In genomic region chr10:110707390-110708113, GRCm38 (mm10) we compare ENCODE assay signal across 10 mouse cellular contexts. TPM values are rescaled to one million over a fixed set of nuclear protein-coding genes. Genes with fewer than 3 reads are reported as not detected.
DNase-seq lines count a peak whose midpoint lies in the region; ATAC-seq and TF ChIP-seq lines count a peak whose summit lies in the region.
"Had no signal": no experiment of that assay in that cellular context is flagged by ENCODE, and none has a peak within 500 bp of the region (broad histone marks: within the 10 kb centered on the region; RNA-seq: fewer than 3 reads in every experiment).

No protein-coding gene starts in this region.

- TF ChIP-seq CTCF in left cerebral cortex, adult 2 months (IDR thresholded peaks at IDR 0.05) = peak; percentile 14

- intact Hi-C loops in left cerebral cortex, adult 2 months (cut with DNase I) = no loop called here
- intact Hi-C loops in left cerebral cortex, postnatal 36 days (cut with DNase I) = loop anchor here (10.0 kb wide), 1 partner anchor 253 kb away; the partner anchor contains the start of gene Nav3

- ATAC-seq in forebrain, embryonic 14.5 days = peak; percentile 48; the same call in 1 of the 2 replicates
- ATAC-seq in kidney, embryonic 16.5 days (ENCODE audit: low FRiP score, low TSS enrichment) = peak; percentile 92
- ATAC-seq in neural tube, embryonic 12.5 days (ENCODE audit: low FRiP score, low read depth) = peak; percentile 21; the same call in 1 of the 2 replicates
- no peak for ATAC-seq in activated CD4-positive, CD25-positive, alpha-beta regulatory T cell, adult 4 months
- ATAC-seq in inflammation-experienced regulatory T-cells, adult 6 months = no peak

- no peak overlapping the region for H3K4me3 ChIP-seq in left cerebral cortex, adult 2 months
- H3K4me3 ChIP-seq in forebrain, embryonic 14.5 days (ENCODE audit: low read depth, low read length) = no peak overlapping the region
- H3K4me3 ChIP-seq in kidney, embryonic 16.5 days (ENCODE audit: low read length) = no peak overlapping the region
- H3K4me3 ChIP-seq in neural tube, embryonic 12.5 days = no peak overlapping the region
- H3K4me3 ChIP-seq: heart, embryonic 10.5 days had no signal

- no peaks in the 10 kb centered on the region for H3K9me3 ChIP-seq in forebrain, embryonic 14.5 days (replicated peaks; ENCODE audit: control insufficient read depth, low read length)
- no peaks in the 10 kb centered on the region for H3K9me3 ChIP-seq in kidney, embryonic 16.5 days (ENCODE audit: low read length)
- no peaks in the 10 kb centered on the region for H3K9me3 ChIP-seq in neural tube, embryonic 12.5 days
- H3K9me3 ChIP-seq: heart, embryonic 10.5 days had no signal

- H3K27ac ChIP-seq in left cerebral cortex, adult 2 months = no peak overlapping the region
- no peak overlapping the region for H3K27ac ChIP-seq in forebrain, embryonic 14.5 days (ENCODE audit: low read depth, low read length)
- 0 out of 2 replicates have a peak overlapping the region, but pooled peaks have one; percentile 34 for H3K27ac ChIP-seq in kidney, embryonic 16.5 days (ENCODE audit: low read length)
- H3K27ac ChIP-seq in neural tube, embryonic 12.5 days = no peak overlapping the region
- H3K27ac ChIP-seq: heart, embryonic 10.5 days had no signal

- H3K4me1 ChIP-seq in forebrain, embryonic 14.5 days (ENCODE audit: control insufficient read depth, insufficient read depth, low read length) = no peaks in the 10 kb centered on the region
- 0 out of 2 replicates have a peak, but pooled peaks cover 6% of the 10 kb centered on the region for H3K4me1 ChIP-seq in kidney, embryonic 16.5 days (ENCODE audit: insufficient read depth, low read length)
- no peaks in the 10 kb centered on the region for H3K4me1 ChIP-seq in neural tube, embryonic 12.5 days
- H3K4me1 ChIP-seq: heart, embryonic 10.5 days had no signal

- H3K4me2 ChIP-seq in forebrain, embryonic 14.5 days (ENCODE audit: low read length) = no peak overlapping the region
- no peak overlapping the region for H3K4me2 ChIP-seq in kidney, embryonic 16.5 days (replicated peaks; ENCODE audit: low read depth, low read length)
- no peak overlapping the region for H3K4me2 ChIP-seq in neural tube, embryonic 12.5 days (replicated peaks)

- no peaks in the 10 kb centered on the region for H3K36me3 ChIP-seq in forebrain, embryonic 14.5 days (ENCODE audit: control insufficient read depth, insufficient read depth, low read length)
- no peaks in the 10 kb centered on the region for H3K36me3 ChIP-seq in kidney, embryonic 16.5 days (ENCODE audit: insufficient read depth, low read length)
- H3K36me3 ChIP-seq in neural tube, embryonic 12.5 days = no peaks in the 10 kb centered on the region
- H3K36me3 ChIP-seq: heart, embryonic 10.5 days had no signal

- H3K27me3 ChIP-seq in forebrain, embryonic 14.5 days (replicated peaks; ENCODE audit: control insufficient read depth, insufficient read depth, low read length) = no peaks in the 10 kb centered on the region
- no peaks in the 10 kb centered on the region for H3K27me3 ChIP-seq in kidney, embryonic 16.5 days (ENCODE audit: insufficient read depth, low read length)
- H3K27me3 ChIP-seq in neural tube, embryonic 12.5 days (replicated peaks) = no peaks in the 10 kb centered on the region

- 61% methylated on average over 16 of the region's 16 CpGs for WGBS in forebrain, embryonic 14.5 days
- 39% methylated on average over 16 of the region's 16 CpGs for WGBS in kidney, embryonic 16.5 days
- WGBS in neural tube, embryonic 12.5 days = 46% methylated on average over 16 of the region's 16 CpGs

- no peak overlapping the region for H3K9ac ChIP-seq in forebrain, embryonic 14.5 days (ENCODE audit: low read length)
- H3K9ac ChIP-seq in kidney, embryonic 16.5 days (replicated peaks; ENCODE audit: low read length) = no peak overlapping the region
- no peak overlapping the region for H3K9ac ChIP-seq in neural tube, embryonic 12.5 days

- DNase-seq in left cerebral cortex, adult 2 months (ENCODE audit: extremely low spot score in 1 of 2, low spot score in 2 of 2) = no peak
- DNase-seq in left cerebral cortex, postnatal 36 days (ENCODE audit: low spot score in 2 of 2) = no peak
- DNase-seq in forebrain, embryonic 14.5 days (ENCODE audit: low spot score) = peak; percentile 71
- DNase-seq in gastrocnemius, postnatal 4 days (ENCODE audit: low spot score in 2 of 2) = no peak

RNA-seq across cellular contexts. Expression of gene E2f7, which starts 37.7 kb away (rescaled TPM):
- under 1 TPM; 0.47 to 0.50 TPM for total RNA-seq in left cerebral cortex, adult 2 months (2021)
- total RNA-seq in left cerebral cortex, postnatal 36 days (2021) = 1 to 10 TPM in 1 of 2 experiments, under 1 TPM in 1; 0.99 to 1.5 TPM
- polyA plus RNA-seq in forebrain, embryonic 14.5 days (2014; fragmentation: Nextera tagmentation; extraction: Ambion mirVana) = 8.3 and 9.1 TPM in 2 replicates
- polyA plus RNA-seq in kidney, embryonic 16.5 days (2015; fragmentation: Nextera tagmentation; extraction: Ambion mirVana) = 23.2 and 28.5 TPM in 2 replicates
- polyA plus RNA-seq in neural tube, embryonic 12.5 days (2016; fragmentation: Nextera tagmentation; extraction: Ambion mirVana) = 19.5 and 21.0 TPM in 2 replicates
- 1 to 10 TPM; 1.5 to 3.2 TPM for polyA plus RNA-seq in activated CD4-positive, CD25-positive, alpha-beta regulatory T cell, adult 4 months (2017; shearing (Covaris generic))
- total RNA-seq in gastrocnemius, postnatal 4 days (2021) = 10 to 100 TPM; 10.9 to 11.6 TPM
- 1 to 10 TPM in 2 of 3 experiments, under 1 TPM in 1; 0.99 to 8.7 (median 1.3) TPM for polyA plus RNA-seq in inflammation-experienced regulatory T-cells, adult 6 months (2017; shearing (Covaris generic))
- total RNA-seq: neutrophil, adult 5-6 weeks had no signal

Comparison
In these comparisons a context has a peak if more than half of its experiments do, and no peak if none do; other contexts are left out.
1. ATAC-seq: peak in forebrain, embryonic 14.5 days (single experiment), kidney, embryonic 16.5 days (single experiment) and neural tube, embryonic 12.5 days (single experiment); none in activated CD4-positive, CD25-positive, alpha-beta regulatory T cell, adult 4 months (single experiment) and inflammation-experienced regulatory T-cells, adult 6 months (single experiment).